Mouse (Mus musculus): ENCODE results near the gene St6galnac6. TPM values are rescaled to one million over a fixed set of nuclear protein-coding genes. Genes with fewer than 3 reads are reported as not detected.

Gene St6galnac6
- total and polyA plus RNA-seq, 2 experiments from 2014 or later = 42.3 to 65.3 TPM

GRCm38 (mm10) chr2:32639632-32640031 lies 40.1 kb downstream of the St6galnac6 start:
- Histone ChIP-seq H3K9ac (no peak overlapping the region), H3K4me1 (ENCODE audit: insufficient read depth) (no peaks in the 10 kb centered on the region), H3K4me2 (ENCODE audit: low read depth) (no peak overlapping the region), H3K27me3 (ENCODE audit: insufficient read depth, low read length) (no peaks in the 10 kb centered on the region), H3K27ac (ENCODE audit: low read depth, low read length) (no peak overlapping the region), H3K4me3 (ENCODE audit: low read depth, low read length) (no peak overlapping the region), H3K36me3 (ENCODE audit: insufficient read depth) (peaks cover 2% of the 10 kb centered on the region), H3K9me3 (ENCODE audit: low read length) (no peaks in the 10 kb centered on the region)
- ATAC-seq (no peak), DNase-seq (no peak)
- no peak for TF ChIP-seq CTCF (IDR thresholded peaks at IDR 0.05; ENCODE audit: low read depth)
- 96% methylated on average over 1 of the region's 1 CpGs for WGBS

- Histone ChIP-seq H3K4me1 (ENCODE audit: insufficient read depth) (no peaks in the 10 kb centered on the region), H3K27ac (ENCODE audit: low read depth, low read length) (no peak overlapping the region), H3K9ac (no peak overlapping the region), H3K4me3 (ENCODE audit: low read depth, low read length) (no peak overlapping the region), H3K36me3 (ENCODE audit: insufficient read depth) (no peaks in the 10 kb centered on the region), H3K4me2 (ENCODE audit: low read depth) (no peak overlapping the region), H3K9me3 (ENCODE audit: low read length) (no peaks in the 10 kb centered on the region), H3K27me3 (ENCODE audit: insufficient read depth, low read length) (no peaks in the 10 kb centered on the region)
- WGBS = 65% methylated on average over 6 of the region's 6 CpGs
- ATAC-seq = no peak
- DNase-seq = no peak
- TF ChIP-seq CTCF (IDR thresholded peaks at IDR 0.05; ENCODE audit: low read depth) = no peak
These were observed 41.1 kb downstream of the St6galnac6 start for GRCm38 (mm10) chr2:32640550-32641051.

- Histone ChIP-seq H3K9ac (no peak overlapping the region), H3K27me3 (ENCODE audit: insufficient read depth, low read length) (no peaks in the 10 kb centered on the region), H3K36me3 (ENCODE audit: insufficient read depth) (no peaks in the 10 kb centered on the region), H3K4me3 (ENCODE audit: low read depth, low read length) (no peak overlapping the region), H3K4me1 (ENCODE audit: insufficient read depth) (no peaks in the 10 kb centered on the region), H3K4me2 (ENCODE audit: low read depth) (no peak overlapping the region), H3K27ac (ENCODE audit: low read depth, low read length) (no peak overlapping the region), H3K9me3 (ENCODE audit: low read length) (no peaks in the 10 kb centered on the region)
- no peak for TF ChIP-seq CTCF (IDR thresholded peaks at IDR 0.05; ENCODE audit: low read depth)
- no peak for DNase-seq
- ATAC-seq = no peak
- WGBS = 78% methylated on average over 5 of the region's 5 CpGs
These were observed 42.3 kb downstream of the St6galnac6 start for GRCm38 (mm10) chr2:32641810-32642209.

- H3K9ac ChIP-seq = no peak overlapping the region
- TF ChIP-seq CTCF (IDR thresholded peaks at IDR 0.05; ENCODE audit: low read depth) = no peak
- 75% methylated on average over 7 of the region's 7 CpGs for WGBS
- no peak for ATAC-seq
- no peak overlapping the region for H3K27ac ChIP-seq (ENCODE audit: low read depth, low read length)
- H3K9me3 ChIP-seq (ENCODE audit: low read length) = no peaks in the 10 kb centered on the region
- no peaks in the 10 kb centered on the region for H3K27me3 ChIP-seq (ENCODE audit: insufficient read depth, low read length)
- DNase-seq = no peak
- no peak overlapping the region for H3K4me2 ChIP-seq (ENCODE audit: low read depth)
- H3K4me3 ChIP-seq (ENCODE audit: low read depth, low read length) = no peak overlapping the region
- H3K36me3 ChIP-seq (ENCODE audit: insufficient read depth) = no peaks in the 10 kb centered on the region
- no peaks in the 10 kb centered on the region for H3K4me1 ChIP-seq (ENCODE audit: insufficient read depth)
These were observed 43.3 kb downstream of the St6galnac6 start for GRCm38 (mm10) chr2:32642813-32643212.

GRCm38 (mm10) chr2:32644083-32644482 lies 44.6 kb downstream of the St6galnac6 start:
- Histone ChIP-seq H3K9me3 (ENCODE audit: low read length) (no peaks in the 10 kb centered on the region), H3K27me3 (ENCODE audit: insufficient read depth, low read length) (no peaks in the 10 kb centered on the region), H3K27ac (ENCODE audit: low read depth, low read length) (no peak overlapping the region), H3K36me3 (ENCODE audit: insufficient read depth) (no peaks in the 10 kb centered on the region), H3K9ac (no peak overlapping the region), H3K4me2 (ENCODE audit: low read depth) (no peak overlapping the region), H3K4me3 (ENCODE audit: low read depth, low read length) (no peak overlapping the region), H3K4me1 (ENCODE audit: insufficient read depth) (no peaks in the 10 kb centered on the region)
- WGBS = 80% methylated on average over 9 of the region's 9 CpGs
- no peak for ATAC-seq
- no peak for DNase-seq
- TF ChIP-seq CTCF (IDR thresholded peaks at IDR 0.05; ENCODE audit: low read depth) = no peak

GRCm38 (mm10) chr2:32644799-32645475 lies 45.4 kb downstream of the St6galnac6 start:
- H3K4me2 ChIP-seq (ENCODE audit: low read depth) = no peak overlapping the region
- no peaks in the 10 kb centered on the region for H3K27me3 ChIP-seq (ENCODE audit: insufficient read depth, low read length)
- DNase-seq (no peak), ATAC-seq (no peak)
- no peaks in the 10 kb centered on the region for H3K9me3 ChIP-seq (ENCODE audit: low read length)
- TF ChIP-seq CTCF (IDR thresholded peaks at IDR 0.05; ENCODE audit: low read depth) = no peak
- no peaks in the 10 kb centered on the region for H3K4me1 ChIP-seq (ENCODE audit: insufficient read depth)
- WGBS = 88% methylated on average over 8 of the region's 8 CpGs
- no peak overlapping the region for H3K4me3 ChIP-seq (ENCODE audit: low read depth, low read length)
- H3K9ac ChIP-seq = no peak overlapping the region
- H3K36me3 ChIP-seq (ENCODE audit: insufficient read depth) = no peaks in the 10 kb centered on the region
- H3K27ac ChIP-seq (ENCODE audit: low read depth, low read length) = no peak overlapping the region

GRCm38 (mm10) chr2:32645647-32646046 lies 46.1 kb downstream of the St6galnac6 start:
- Histone ChIP-seq H3K4me1 (ENCODE audit: insufficient read depth) (no peaks in the 10 kb centered on the region), H3K36me3 (ENCODE audit: insufficient read depth) (no peaks in the 10 kb centered on the region), H3K9me3 (ENCODE audit: low read length) (no peaks in the 10 kb centered on the region), H3K9ac (no peak overlapping the region), H3K4me2 (ENCODE audit: low read depth) (no peak overlapping the region), H3K4me3 (ENCODE audit: low read depth, low read length) (no peak overlapping the region), H3K27me3 (ENCODE audit: insufficient read depth, low read length) (no peaks in the 10 kb centered on the region), H3K27ac (ENCODE audit: low read depth, low read length) (no peak overlapping the region)
- WGBS = 63% methylated on average over 3 of the region's 3 CpGs
- TF ChIP-seq CTCF (IDR thresholded peaks at IDR 0.05; ENCODE audit: low read depth) = no peak
- no peak for DNase-seq
- ATAC-seq = no peak
